Mouse (Mus musculus): ENCODE measurements at regions not wholly inside any gene's neighbourhood (a gene's known extent, or its start where the extent isn't known, plus 50 kb on each side); places are given as distances from the start of the nearest gene placed in this dataset.

- TF ChIP-seq CHD2 (IDR thresholded peaks at IDR 0.05; ENCODE audit: low read depth, low read length), result no peak
- no peak for TF ChIP-seq ZNF384 (IDR thresholded peaks at IDR 0.05; ENCODE audit: low read depth, low read length)
- TF ChIP-seq ZC3H11A (IDR thresholded peaks at IDR 0.05; ENCODE audit: borderline replicate concordance, low read depth, low read length), result no peak
Measured at GRCm38 (mm10) chr9:72197331-72197732, 77.3 kb upstream of the Zfp280d start.
